Comparison of ENCODE assay signal across 8 mouse cellular contexts in the genomic region with DNA sequence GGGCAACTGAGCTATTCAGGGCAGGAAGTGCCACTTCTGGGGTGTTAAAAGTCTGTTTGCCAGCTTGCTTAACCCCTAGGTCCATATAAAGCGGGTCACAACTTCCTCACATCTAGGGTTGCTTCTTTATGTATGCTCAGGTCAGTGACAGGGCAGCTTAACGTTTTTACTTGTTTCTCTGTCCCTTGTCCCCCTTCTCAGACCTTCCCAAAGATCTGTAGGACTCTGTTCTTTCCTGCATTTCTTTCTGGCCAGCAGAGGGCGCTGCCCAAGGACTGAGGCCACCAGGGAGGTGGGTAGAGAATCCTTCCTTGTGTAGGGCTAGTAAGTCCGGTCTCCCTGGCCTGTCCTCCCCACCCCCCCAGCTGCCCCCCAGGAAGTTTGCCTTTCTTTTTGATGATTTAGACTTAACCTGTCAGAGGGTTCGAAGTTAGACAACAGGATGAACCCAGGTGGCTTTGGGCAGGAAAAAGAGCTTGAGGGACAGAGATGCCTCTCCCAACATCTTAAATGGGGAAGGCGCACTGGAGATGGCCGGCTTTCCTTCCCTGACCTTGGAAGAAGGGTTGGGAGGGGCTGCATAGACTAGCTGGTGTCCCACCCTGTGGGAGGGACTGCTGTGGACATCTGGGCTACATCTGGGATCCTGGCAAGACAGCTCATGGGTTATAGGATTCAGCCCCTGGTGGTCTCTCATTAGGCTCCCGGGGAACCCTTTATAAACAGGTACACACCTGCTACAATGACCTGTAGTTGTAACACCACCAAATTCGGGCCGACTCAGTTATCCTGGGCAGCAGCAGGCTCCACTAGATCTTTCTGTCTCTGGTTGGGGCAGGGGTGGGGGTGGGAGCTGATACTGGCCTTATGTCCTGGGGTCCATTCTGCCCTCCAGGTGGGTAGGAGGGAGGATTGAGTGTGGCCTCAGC. TPM values are rescaled to one million over a fixed set of nuclear protein-coding genes. Genes with fewer than 3 reads are reported as not detected.
DNase-seq lines count a peak whose midpoint lies in the region; ATAC-seq and TF ChIP-seq lines count a peak whose summit lies in the region.

No protein-coding gene starts in this region.

- H3K79me2 ChIP-seq in myocyte (ENCODE audit: control insufficient read depth, insufficient read depth) = no peaks in the 10 kb centered on the region

- peak overlapping the region; percentile 79 for H3K27ac ChIP-seq in embryonic facial prominence, embryonic 11.5 days (replicated peaks; ENCODE audit: low read depth, low read length)
- peak overlapping the region; percentile 97 for H3K27ac ChIP-seq in liver, embryonic 11.5 days (ENCODE audit: low read depth, low read length)

- peak; percentile 90 for DNase-seq in 416B (ENCODE audit: low read depth)
- peak; percentile 88 for DNase-seq in adrenal gland, postnatal 25 days
- peak; percentile 90 for DNase-seq in embryonic facial prominence, embryonic 11.5 days (ENCODE audit: low spot score)
- peak; percentile 78 to 93 for DNase-seq in heart, adult 18-20 months
- peak; percentile 56 to 83 for DNase-seq in kidney, adult 8-10 months
- peak; percentile 82 for DNase-seq in liver, embryonic 11.5 days (ENCODE audit: low spot score)
- peak; percentile 69 to 88 for DNase-seq in spleen, postnatal 4 days (ENCODE audit: low spot score in 2 of 2)

- WGBS in embryonic facial prominence, embryonic 11.5 days = 8% methylated on average over 10 of the region's 10 CpGs
- WGBS in liver, embryonic 11.5 days = 7% methylated on average over 10 of the region's 10 CpGs

- peak overlapping the region; percentile 56 for H3ac ChIP-seq in myocyte (ENCODE audit: control insufficient read depth, insufficient read length)

- H3K4me2 ChIP-seq in embryonic facial prominence, embryonic 11.5 days (ENCODE audit: low read depth, low read length) = peak overlapping the region; percentile 72
- H3K4me2 ChIP-seq in liver, embryonic 11.5 days = peak overlapping the region; percentile 85
- H3K4me2 ChIP-seq in myocyte (ENCODE audit: low read depth) = peak overlapping the region; percentile 99

- no peaks in the 10 kb centered on the region for H3K9me3 ChIP-seq in embryonic facial prominence, embryonic 11.5 days (replicated peaks; ENCODE audit: control insufficient read depth, low read length)
- H3K9me3 ChIP-seq in liver, embryonic 11.5 days (ENCODE audit: control insufficient read depth, low read length) = no peaks in the 10 kb centered on the region

- peak overlapping the region; percentile 78 for H3K9ac ChIP-seq in embryonic facial prominence, embryonic 11.5 days (replicated peaks; ENCODE audit: low read length)
- peak overlapping the region; percentile 79 for H3K9ac ChIP-seq in liver, embryonic 11.5 days (ENCODE audit: low read depth, low read length)

- H3K27me3 ChIP-seq in embryonic facial prominence, embryonic 11.5 days (ENCODE audit: control insufficient read depth, insufficient read depth, low read length) = no peaks in the 10 kb centered on the region
- peaks cover 30% of the 10 kb centered on the region for H3K27me3 ChIP-seq in liver, embryonic 11.5 days (replicated peaks; ENCODE audit: control insufficient read depth, insufficient read depth, low read length)
- no peaks in the 10 kb centered on the region for H3K27me3 ChIP-seq in myocyte (ENCODE audit: control insufficient read depth, insufficient read depth, insufficient read length)

- no peaks in the 10 kb centered on the region for H3K36me3 ChIP-seq in embryonic facial prominence, embryonic 11.5 days (replicated peaks; ENCODE audit: control insufficient read depth, insufficient read depth, low read depth, low read length)
- H3K36me3 ChIP-seq in liver, embryonic 11.5 days (ENCODE audit: control insufficient read depth, insufficient read depth, low read length) = no peaks in the 10 kb centered on the region
- H3K36me3 ChIP-seq in myocyte (ENCODE audit: control insufficient read depth, insufficient read depth) = no peaks in the 10 kb centered on the region

- TF ChIP-seq POLR2A in myocyte (IDR thresholded peaks at IDR 0.05; ENCODE audit: insufficient read length, low read depth) = no peak

- peak overlapping the region; percentile 34 for H3K4me3 ChIP-seq in embryonic facial prominence, embryonic 11.5 days (ENCODE audit: low read depth, low read length)
- peak overlapping the region; percentile 60 for H3K4me3 ChIP-seq in liver, embryonic 11.5 days (ENCODE audit: low read depth, low read length)
- H3K4me3 ChIP-seq in myocyte = peak overlapping the region; percentile 36

- H3K4me1 ChIP-seq in embryonic facial prominence, embryonic 11.5 days (ENCODE audit: control insufficient read depth, insufficient read depth, low read length) = peaks cover 9% of the 10 kb centered on the region
- H3K4me1 ChIP-seq in liver, embryonic 11.5 days (replicated peaks; ENCODE audit: control insufficient read depth, insufficient read depth, low read length) = peaks cover 41% of the 10 kb centered on the region

- peak; percentile 16; the same call in 1 of the 2 replicates for ATAC-seq in embryonic facial prominence, embryonic 11.5 days (replicated peaks; ENCODE audit: insufficient number of reproducible peaks, low FRiP score, low TSS enrichment, low read depth)
- peak; percentile 57 for ATAC-seq in liver, embryonic 11.5 days (replicated peaks; ENCODE audit: low FRiP score)

TF ChIP-seq in myocyte, 11 proteins besides CTCF, POLR2A, EP300 and RAD21:
- TF ChIP-seq POLR2AphosphoS2 (IDR thresholded peaks at IDR 0.05; ENCODE audit: insufficient read length, low read depth) = peak; percentile 15
- no peak for TF ChIP-seq REST (IDR thresholded peaks at IDR 0.05; ENCODE audit: insufficient read depth, insufficient read length)

RNA-seq across cellular contexts. Expression of gene 1600014C23Rik, which starts 2.0 kb away (rescaled TPM):
- total RNA-seq in adrenal gland, postnatal 25 days (2021) = not detected in 2 replicates
- 0.61 TPM in 1 of 2 replicates, not detected in the other for polyA plus RNA-seq in embryonic facial prominence, embryonic 11.5 days (2014; fragmentation: Nextera tagmentation; extraction: Ambion mirVana)
- 1 to 10 TPM in 1 of 2 experiments, not detected in 1; 1.3 TPM for total RNA-seq in heart, adult 18-20 months (2021)
- polyA plus RNA-seq in liver, embryonic 11.5 days (2014; fragmentation: Nextera tagmentation; extraction: Ambion mirVana) = not detected in 2 replicates
- polyA plus RNA-seq in myocyte (2012; fragmentation: generic; extraction: Trizol) = 0.17 TPM

RNA-seq across cellular contexts. Expression of gene Tmem63b, which starts 48.9 kb away (rescaled TPM):
- total RNA-seq in adrenal gland, postnatal 25 days (2021) = 51.6 TPM in 2 replicates
- 23.5 and 24.8 TPM in 2 replicates for polyA plus RNA-seq in embryonic facial prominence, embryonic 11.5 days (2014; fragmentation: Nextera tagmentation; extraction: Ambion mirVana)
- 10 to 100 TPM; 91.7 to 95.7 TPM for total RNA-seq in heart, adult 18-20 months (2021)
- 16.0 and 18.0 TPM in 2 replicates for polyA plus RNA-seq in liver, embryonic 11.5 days (2014; fragmentation: Nextera tagmentation; extraction: Ambion mirVana)
- polyA plus RNA-seq in myocyte (2012; fragmentation: generic; extraction: Trizol) = 58.4 TPM

RNA-seq across cellular contexts. Expression of gene Mrpl14, which starts 49.5 kb away (rescaled TPM):
- total RNA-seq in adrenal gland, postnatal 25 days (2021) = 101 and 124 TPM in 2 replicates
- 127 and 141 TPM in 2 replicates for polyA plus RNA-seq in embryonic facial prominence, embryonic 11.5 days (2014; fragmentation: Nextera tagmentation; extraction: Ambion mirVana)
- total RNA-seq in heart, adult 18-20 months (2021) = 100 to 1,000 TPM; 160 to 167 TPM
- 192 and 194 TPM in 2 replicates for polyA plus RNA-seq in liver, embryonic 11.5 days (2014; fragmentation: Nextera tagmentation; extraction: Ambion mirVana)
- polyA plus RNA-seq in myocyte (2012; fragmentation: generic; extraction: Trizol) = 276 TPM

Comparison
In these comparisons a context has a peak if more than half of its experiments do, and no peak if none do; other contexts are left out.
1. Peak in every context shown above with its lines: DNase-seq, ATAC-seq, H3K4me3 ChIP-seq and H3K27ac ChIP-seq.